Mouse (Mus musculus) cerebellum, adult 9-11 months (tissue): Measurements from ENCODE around the gene Slc1a5.

Experiments used
- DNase-seq: peaks from one replicate; pipeline ENCODE4 v3.0.0; 2022

Slc1a5 gene

DNA sequence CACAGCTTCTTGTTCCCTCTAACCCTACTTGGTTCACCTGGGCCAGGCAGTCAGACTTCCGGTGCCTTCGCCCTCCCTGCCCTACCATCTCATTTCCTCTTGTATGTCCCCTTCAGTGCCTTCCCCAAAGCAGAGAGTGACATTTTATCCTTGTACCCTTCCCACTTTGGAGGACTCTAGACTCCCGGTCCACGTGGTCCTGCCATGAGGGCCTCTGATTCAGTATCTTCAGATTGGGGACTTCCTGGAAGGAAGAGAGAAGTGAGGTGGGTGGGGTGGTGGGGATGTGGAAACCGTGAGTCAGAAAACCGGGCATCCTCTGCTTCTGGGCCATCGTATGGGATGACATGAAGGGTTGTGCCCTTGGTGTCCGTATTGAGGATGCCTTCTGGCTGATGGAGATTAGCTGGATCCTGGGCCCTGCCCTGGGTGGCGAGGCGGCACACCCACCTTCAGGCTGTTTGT lies 2.1 kb downstream of the Slc1a5 start:
- no peak for DNase-seq

DNA sequence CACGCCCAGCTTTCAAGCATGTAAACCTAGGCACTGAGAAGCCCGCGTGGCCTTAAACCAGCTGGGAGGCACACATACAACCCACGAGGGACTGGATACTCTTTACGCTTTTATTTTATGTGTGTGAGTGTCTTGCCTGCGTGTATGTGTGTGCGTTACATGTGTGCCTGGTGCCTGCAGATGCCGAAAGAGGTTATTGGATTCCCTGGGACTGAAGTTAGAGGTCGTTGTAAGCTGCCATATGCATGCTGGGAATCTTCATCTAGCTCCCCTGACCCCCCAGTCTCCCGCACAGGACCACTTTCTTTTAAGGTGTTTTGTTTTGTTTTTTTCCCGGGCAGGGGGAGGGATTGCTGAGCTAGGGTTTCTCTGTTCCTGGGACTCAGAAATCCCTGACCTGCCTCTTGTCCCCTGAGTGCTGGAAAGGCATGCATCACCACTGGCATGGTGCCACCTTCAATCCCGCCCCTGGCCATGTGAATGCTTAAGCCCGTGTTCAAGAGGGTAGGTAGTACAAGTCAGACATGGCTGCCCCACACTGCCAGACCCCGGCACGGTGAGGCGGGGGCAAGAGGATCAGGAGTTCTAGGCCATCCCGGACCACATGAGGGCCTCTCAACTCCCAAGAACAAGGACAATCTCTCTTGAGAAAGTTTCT lies 2.7 kb downstream of the Slc1a5 start:
- DNase-seq, result no peak

DNA sequence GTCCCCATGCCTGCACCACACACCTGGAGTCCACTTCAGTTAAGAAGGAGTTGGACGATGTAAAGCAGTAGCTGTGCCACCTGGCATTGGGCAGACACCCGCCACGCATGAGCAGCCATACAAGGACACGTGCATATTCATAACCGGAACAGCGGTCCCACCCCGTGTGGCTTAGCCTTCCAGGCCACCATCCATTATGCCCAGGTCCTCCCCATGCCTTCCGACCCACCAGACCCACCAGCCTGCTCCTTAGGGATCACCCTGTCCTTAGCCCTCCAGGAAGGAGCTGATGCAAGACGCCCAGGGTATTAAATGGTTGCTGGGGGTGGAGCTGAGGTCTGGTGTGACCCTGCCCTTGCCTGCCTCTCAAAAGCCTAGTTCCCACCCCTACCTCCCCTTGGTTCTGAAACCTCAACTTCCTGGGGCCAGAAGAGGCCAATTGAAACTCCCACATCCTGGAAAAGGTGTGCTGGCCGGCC lies 3.4 kb downstream of the Slc1a5 start:
- DNase-seq, result no peak

DNA sequence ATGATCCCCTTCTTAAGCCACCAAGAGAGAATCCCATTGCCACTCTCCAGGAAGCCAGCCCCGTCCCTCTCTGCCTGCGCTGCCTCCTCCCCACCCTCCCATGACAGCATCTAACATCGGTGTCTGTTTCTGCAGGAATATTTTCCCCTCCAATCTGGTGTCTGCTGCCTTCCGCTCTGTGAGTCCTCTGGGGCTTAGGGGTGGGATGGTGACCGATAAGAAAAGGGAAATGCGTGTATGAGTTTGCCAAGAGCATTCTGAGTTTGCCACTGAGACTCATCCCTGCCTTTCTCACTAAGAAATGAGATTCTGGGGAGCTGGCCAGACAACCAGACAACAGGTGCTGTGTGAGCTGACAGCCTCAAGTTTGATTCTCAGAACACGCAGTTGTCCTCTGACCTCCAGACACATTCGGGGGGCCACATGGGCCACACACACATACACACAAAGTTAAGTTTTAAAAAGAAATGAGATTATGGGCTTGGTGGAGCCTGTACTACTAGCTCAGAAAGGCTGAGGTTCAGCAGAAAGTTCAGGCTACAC lies 4.5 kb downstream of the Slc1a5 start:
- DNase-seq, result no peak

- DNase-seq, result no peak
Observed at GRCm38 (mm10) chr7:16792316-16792715, 11.2 kb downstream of the Slc1a5 start.

DNA sequence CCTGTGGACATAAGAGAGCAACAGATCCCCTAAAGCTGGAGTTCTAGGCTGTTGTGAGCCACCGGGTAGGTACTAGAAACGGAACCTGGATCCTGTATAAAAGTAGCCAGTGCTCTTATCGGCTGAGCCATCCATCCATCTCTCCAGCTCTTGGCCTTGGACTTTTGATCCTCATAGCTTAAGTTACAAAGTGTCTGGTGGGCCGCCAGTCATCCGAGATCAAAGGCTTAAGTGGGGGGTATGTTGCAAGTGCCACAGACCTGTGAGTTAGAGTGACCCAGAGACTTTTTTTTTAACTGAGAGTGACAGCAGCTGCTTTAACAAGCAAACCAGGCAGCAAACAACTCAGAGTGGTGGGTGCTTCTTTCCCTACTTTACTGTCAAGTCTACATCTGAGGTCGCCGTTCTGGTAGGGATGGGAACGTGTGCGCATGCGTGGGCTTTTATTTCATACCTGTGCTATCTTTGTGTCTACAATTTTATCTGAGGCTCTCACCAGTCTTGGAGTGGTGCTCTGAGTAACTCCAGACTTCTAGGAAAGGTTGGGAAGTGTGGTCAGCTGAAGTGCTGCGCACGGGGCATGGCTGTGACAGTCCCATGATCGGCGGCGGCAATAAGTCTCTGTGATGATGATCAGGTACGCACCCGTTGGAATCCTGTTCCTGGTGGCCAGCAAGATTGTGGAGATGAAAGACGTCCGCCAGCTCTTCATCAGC lies 12.0 kb downstream of the Slc1a5 start:
- no peak for DNase-seq

GRCm38 (mm10) chr7:16794886-16795285 lies 13.7 kb downstream of the Slc1a5 start:
- no peak for DNase-seq

GRCm38 (mm10) chr7:16804409-16805028 lies 23.4 kb downstream of the Slc1a5 start:
- DNase-seq, result no peak

DNA sequence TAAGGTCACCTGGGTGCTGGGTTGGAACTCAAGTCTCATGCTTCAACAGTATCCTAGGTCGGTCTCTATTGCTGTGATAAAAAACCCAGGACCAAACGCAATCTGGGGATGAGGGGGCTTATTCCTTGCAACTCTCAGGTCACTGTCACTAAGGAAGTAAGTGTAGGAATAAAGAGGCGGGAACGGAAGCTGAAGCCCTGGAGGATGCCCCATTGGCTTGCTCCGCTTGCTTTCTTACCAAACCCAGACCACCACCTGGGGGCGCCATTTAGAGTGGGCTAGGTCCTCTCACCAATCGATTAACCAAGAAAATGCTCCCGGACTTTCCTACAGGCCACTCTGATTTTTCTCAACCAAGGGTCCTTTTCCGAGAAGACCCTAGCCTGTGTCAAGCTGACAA lies 26.8 kb downstream of the Slc1a5 start:
- no peak for DNase-seq

- no peak for DNase-seq
Observed at GRCm38 (mm10) chr7:16808647-16809046, 27.5 kb downstream of the Slc1a5 start.

DNA sequence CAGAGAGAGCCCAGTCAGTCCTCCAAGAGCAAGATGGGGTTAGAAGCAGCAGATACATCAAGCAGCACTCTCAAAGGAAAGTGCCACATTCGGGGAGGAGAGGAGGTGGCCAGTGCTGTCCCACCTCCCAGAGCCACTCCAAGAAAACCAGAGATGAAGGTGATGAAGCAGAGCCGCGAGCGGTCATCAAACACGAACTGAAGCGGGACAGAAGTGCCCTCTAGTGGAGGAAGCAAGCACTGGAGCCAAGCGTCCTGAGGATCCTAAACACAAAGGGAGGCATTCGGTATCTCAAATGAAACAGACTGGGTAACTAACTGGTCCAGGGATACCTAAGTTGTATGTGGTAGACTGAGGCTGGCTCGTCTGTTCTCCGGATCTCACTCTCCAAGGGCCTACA lies 28.6 kb downstream of the Slc1a5 start:
- DNase-seq, result peak; percentile 77

DNA sequence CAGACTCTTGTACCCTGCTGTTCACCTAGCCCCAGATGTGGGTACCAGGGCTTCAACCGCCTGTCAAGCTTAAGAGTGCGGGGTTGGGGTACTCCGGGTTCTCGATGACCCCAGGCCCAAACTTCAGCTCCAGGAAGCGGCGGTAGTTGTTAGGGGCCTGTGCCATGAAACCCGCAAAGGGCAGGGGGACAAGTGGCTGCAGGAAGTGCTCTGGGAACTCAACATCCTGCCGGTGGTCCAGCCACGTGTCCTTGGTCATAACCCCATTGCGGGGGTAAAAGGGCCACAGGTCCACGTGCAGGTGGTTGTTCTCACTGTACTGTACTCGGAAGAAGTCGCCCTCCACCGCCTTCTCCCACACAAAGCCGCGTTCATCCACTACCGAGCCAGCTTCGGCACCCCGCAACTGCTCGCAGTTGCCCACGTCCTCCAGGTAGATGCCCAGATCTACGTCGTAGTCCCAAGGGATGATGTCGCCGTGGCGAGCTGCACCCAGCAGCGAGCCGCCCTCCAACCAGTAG lies 29.3 kb downstream of the Slc1a5 start:
- DNase-seq, result peak; percentile 60

DNA sequence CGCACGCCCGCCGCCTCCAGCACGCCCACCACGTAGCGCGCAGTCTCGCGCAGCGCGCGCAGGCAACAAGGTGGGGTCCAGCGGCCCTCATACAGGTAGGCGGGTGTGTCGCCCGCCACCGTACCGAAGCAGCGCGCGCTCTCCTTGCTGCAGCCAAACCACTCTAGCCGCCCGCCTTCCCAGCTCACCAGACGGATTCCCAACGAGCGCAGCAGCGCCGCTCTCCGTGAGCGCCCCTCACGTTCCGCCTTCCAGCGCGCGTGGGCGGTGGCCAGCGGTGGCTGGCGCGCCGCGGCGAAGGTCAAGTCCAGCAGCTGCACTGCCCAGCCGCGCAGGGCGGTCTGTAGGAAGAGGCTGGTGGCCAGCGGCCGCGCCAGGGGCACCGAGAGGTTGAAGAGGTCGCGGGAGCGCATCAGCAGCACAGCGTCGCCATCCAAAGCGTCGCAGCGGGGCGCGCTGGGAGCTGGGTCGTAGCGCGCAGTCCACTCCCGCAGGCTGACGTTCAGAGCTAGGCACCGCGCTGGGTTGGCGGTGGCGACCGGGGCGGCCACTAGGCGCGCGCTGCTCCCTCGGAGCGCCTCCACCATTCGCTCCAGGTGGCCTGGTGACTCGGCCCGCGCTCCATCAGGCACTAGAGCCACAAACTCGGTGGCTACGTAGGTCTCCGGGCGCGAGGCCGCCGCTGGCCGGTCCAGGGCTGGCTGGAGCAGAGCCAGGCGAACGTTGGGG lies 29.9 kb downstream of the Slc1a5 start:
- DNase-seq, result peak; percentile 73

GRCm38 (mm10) chr7:16811649-16812070 lies 30.5 kb downstream of the Slc1a5 start:
- no peak for DNase-seq

DNA sequence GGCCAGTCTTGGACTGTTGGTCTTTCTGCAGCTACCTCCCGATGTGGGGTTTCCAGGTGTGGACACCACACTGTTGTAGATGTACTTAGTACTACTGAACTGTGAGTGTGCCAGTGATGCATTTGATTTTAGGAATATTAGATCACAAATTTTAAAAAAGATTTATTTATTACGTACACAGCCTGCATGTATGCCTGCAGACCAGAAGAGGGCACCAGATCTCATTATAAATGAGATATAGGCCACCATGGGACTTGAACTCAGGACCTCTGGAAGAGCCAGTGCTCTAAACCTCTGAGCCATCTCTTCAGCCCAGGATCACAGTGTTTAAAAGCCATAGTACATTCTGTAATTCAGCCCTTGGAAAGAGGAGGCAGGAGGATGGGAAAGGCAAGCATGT lies 31.4 kb downstream of the Slc1a5 start:
- DNase-seq, result no peak

DNA sequence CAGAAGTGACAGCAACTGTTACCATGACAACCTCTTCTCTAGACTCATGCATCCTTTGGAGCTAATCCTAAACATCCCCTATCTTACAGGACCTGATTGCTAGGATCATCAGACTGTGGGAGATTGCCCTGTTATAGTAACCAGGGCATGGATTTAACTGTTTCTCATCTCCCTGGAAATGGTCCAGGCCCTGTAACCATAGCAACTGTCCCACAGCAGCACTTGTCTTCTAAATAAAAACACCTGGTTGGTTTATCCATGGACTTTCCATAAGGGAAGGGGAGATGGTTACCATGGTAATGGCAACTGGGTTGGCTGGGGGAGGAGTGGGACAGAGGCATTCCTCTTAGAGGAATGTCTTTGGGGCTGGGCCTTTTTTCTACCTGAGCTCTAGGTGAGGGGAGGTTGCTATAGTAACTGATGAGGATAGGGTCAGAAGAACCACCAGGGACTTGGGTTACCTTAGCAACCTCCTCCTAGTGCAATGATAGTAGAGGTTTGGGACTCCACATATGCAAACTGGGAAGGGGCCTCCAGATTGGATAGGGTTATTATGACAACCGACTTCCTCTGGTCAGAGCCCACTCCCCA lies 34.3 kb downstream of the Slc1a5 start, which contains the start of gene Strn4:
TSS of gene Strn4 (plus strand) at position 539 of the 591 bp plus-strand sequence.
- DNase-seq, result peak; percentile 66

DNA sequence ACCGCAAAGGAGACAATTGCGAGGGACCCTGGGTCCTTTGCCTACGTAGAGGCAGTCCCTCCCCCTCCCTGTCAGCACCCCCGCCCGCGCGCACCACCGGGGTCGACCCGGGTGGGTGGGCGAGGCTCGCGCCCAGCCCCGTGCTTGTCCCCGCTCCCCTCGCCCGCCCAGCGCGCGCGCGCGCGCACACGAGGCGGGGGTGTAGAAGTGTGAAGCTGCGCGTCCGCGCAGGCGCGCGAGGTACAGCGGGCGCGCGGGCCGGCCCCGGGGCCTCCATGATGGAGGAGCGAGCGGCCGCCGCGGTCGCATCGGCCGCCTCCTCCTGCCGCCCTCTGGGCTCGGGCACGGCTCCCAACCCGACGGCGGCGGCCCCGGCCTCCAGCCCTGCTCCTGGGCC lies 34.9 kb downstream of the Slc1a5 start:
- peak; percentile 87 for DNase-seq

DNA sequence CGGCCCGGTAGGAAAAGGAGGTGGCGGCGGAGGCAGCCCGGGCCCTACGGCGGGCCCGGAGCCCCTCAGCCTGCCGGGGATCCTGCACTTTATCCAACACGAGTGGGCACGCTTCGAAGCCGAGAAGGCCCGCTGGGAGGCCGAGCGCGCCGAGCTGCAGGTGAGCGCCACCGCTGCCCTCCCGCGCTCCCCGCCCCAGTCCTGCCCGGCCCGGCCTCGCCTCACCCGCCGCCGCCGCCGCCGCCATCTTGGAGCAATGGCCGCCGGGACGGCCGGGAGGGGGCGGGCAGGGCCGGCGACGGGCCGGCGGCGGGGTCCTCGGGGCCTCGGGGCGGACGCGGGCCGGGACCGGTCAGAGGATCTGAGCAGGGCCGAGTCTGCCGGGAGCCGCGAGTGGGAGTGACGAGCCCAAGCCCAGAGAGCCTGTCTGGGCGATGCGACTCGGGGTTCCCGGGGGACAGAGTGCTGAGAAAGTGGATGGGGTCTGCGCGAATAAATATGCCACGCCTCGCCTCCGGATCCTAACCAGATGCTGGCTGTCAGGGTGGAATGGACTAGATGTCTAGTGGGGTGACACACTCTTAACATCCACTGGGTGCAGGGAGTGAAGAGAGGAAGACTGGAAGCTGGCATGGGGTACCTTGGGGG lies 35.5 kb downstream of the Slc1a5 start, which contains the start of gene Fkrp:
TSS of gene Fkrp (minus strand) at position 258 of the 648 bp plus-strand sequence.
- peak; percentile 67 for DNase-seq

- peak; percentile 46 for DNase-seq
Observed at GRCm38 (mm10) chr7:16817693-16818092, 36.6 kb downstream of the Slc1a5 start.

DNA sequence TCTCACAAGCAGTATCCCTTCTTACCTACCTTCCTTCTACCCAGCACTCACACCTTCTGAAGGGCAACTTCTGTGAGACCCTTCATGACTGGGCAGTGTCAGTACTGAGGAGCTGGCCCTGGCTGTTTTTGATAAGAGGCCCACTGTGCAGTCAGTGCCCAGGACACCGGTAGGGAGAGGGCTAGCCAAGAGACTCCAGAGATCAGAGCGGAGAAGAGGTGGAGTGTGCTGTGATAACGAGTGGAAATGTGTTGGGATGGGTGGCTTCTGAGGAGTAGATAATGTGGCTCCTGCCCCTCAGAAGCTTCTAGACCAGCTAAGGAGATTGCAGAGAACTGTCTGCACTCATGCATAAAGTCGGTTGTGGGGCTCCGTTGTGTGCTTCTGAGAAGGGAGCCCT lies 38.7 kb downstream of the Slc1a5 start:
- no peak for DNase-seq

- DNase-seq, result peak; percentile 16
Observed at GRCm38 (mm10) chr7:16820271-16820763, 39.2 kb downstream of the Slc1a5 start.
